Mouse (Mus musculus) kidney, adult 2 months (tissue): ENCODE data around the gene Spred2. TPM values are rescaled to one million over a fixed set of nuclear protein-coding genes. Genes with fewer than 3 reads are reported as not detected.

ENCODE experiments used
- DNase-seq: peaks from one replicate; pipeline ENCODE4 v3.0.0; 2021
- H3K27ac ChIP-seq: fragments of 200-500 bp; 2 replicates; pipeline ENCODE4 v1.5.1; 2012; ENCODE audit warnings: low read depth, low read length, control low read depth, inconsistent platforms; ENCODE audit not compliant: insufficient read depth
- H3K27me3 ChIP-seq: fragments of 200-500 bp; replicated peaks from 2 replicates; pipeline ENCODE4 v1.6.1; 2012; ENCODE audit warnings: mild to moderate bottlenecking, moderate library complexity, low read length, inconsistent platforms; ENCODE audit not compliant: control insufficient read depth, insufficient read depth
- H3K36me3 ChIP-seq: fragments of 200-500 bp; 2 replicates; pipeline ENCODE4 v1.6.1; 2012; ENCODE audit warnings: mild to moderate bottlenecking, moderate library complexity, low read length, inconsistent platforms; ENCODE audit not compliant: control insufficient read depth, insufficient read depth
- H3K4me1 ChIP-seq: fragments of 200-500 bp; 2 replicates; pipeline ENCODE4 v1.6.1; 2011; ENCODE audit warnings: low read length; ENCODE audit not compliant: control insufficient read depth, insufficient read depth
- H3K4me3 ChIP-seq: fragments of 200-500 bp; 2 replicates; pipeline ENCODE4 v1.5.1; 2011; ENCODE audit warnings: mild to moderate bottlenecking, low read depth, low read length, control low read depth; ENCODE audit not compliant: insufficient read depth
- CTCF ChIP-seq: fragments of 200-500 bp; conservative IDR thresholded peaks from 2 replicates; pipeline ENCODE4 v1.5.1; 2011; ENCODE audit warnings: low read depth, mild to moderate bottlenecking, control low read depth, low read length, moderate library complexity, mixed read lengths; ENCODE audit not compliant: insufficient read depth, insufficient read length
- POLR2A ChIP-seq: fragments of 200-500 bp; IDR thresholded peaks from one replicate; pipeline ENCODE4 v1.6.1; 2011; ENCODE audit warnings: low read depth, low read length, control low read depth
- WGBS: fragments of 180-500 bp; shearing (Covaris S2); methylation state at CpG from one replicate; pipeline ENCODE4 v1.1.7; 2018; 5-methylcytosine and 5-hydroxymethylcytosine counted together
- polyA plus RNA-seq: library from polyadenylated mRNA; depleted of rRNA; stranded (reverse); fragments of >200 nt; gene quantifications from 2 replicates; pipeline ENCODE4 v1.2.3, GENCODE M21; 2012

The Spred2 gene
- polyA plus RNA-seq, 1 experiment: 21.2 TPM

DNA sequence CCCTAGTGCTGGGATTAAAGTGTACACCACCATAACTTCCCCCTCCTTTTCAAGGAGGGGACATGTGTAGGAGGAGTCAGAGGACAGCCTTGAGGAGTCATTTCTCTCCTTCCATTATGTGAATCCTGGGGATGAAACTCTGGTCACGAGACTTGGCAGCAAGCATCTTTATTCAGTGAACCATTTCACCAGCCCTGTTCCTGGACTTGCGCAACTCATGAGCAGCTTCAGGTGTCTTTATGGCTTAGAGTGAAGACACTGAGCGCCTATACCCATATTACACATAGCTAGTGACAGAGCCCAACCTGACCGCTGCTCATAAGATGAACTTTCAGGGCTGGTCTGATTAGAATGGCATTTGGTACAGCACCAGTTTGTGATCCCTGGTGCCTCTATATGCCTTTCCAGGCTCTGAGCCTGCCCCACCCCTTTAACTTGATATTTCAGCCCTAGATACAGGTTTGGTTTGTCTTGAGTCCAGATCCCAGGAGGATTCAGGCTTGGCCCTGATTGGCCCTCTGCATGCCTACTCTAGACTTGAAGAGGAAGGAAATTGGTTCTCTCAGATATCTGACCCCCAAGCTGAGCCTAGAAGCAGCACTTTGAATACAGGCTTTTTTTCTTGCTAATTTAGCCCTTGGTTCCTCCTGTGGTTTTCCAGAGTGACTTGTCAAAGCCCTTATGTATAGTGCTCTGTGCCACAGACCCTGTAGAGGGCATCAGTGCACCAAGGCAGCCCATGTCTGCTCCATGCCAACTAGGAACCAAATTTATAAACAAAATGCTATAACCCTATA is 48.0 kb downstream of the Spred2 start:
- 57% methylated on average over 4 of the region's 4 CpGs for WGBS
- DNase-seq: peak; percentile 83
- H3K27me3 ChIP-seq: no peaks in the 10 kb centered on the region
- no peak for TF ChIP-seq POLR2A
- peak; percentile 60 for TF ChIP-seq CTCF
- H3K27ac ChIP-seq: peak overlapping the region; percentile 4; the same call in 1 of the 2 replicates
- no peaks in the 10 kb centered on the region for H3K36me3 ChIP-seq
- no peak overlapping the region for H3K4me3 ChIP-seq
- peaks cover 36% of the 10 kb centered on the region for H3K4me1 ChIP-seq

DNA sequence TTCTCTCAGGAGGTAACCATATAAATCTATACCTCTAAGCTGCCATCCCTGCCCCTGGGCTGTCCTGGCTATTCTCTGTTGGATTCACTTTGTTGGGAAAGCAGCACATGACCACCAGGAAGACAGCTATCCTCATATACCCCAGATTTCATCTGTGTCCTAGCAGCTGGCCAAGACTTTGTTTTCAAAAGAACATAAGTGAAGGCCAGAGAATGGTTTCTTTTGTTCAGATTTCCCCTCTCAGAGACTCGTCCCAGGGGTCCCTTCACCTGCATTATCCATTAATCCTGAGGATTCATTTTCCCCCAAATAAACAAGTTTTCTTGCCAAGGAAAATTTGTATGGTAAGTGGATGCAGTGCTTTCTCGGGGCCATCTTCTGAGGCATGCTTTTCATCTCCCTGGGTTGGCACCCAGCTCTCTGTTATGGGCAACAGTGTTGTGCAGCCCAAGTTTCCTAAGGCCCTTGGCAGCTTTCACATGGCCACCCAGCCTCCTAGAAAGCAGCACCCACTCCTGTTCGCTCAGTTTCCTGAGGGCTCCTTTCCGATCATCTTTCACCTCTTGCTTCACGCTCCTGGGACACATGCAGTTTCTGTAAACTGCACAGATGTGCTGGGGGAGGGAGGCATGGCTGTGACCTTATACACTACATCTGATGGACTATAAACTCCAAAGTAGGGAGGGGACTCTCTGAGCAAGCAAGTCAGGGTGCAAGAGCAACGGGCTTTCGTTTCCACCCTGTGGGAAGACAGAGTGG is 49.0 kb downstream of the Spred2 start:
- Histone ChIP-seq H3K27ac (no peak overlapping the region), H3K27me3 (no peaks in the 10 kb centered on the region), H3K4me1 (peaks cover 35% of the 10 kb centered on the region), H3K4me3 (no peak overlapping the region), H3K36me3 (no peaks in the 10 kb centered on the region)
- 59% methylated on average over 7 of the region's 7 CpGs for WGBS
- no peak for DNase-seq
- TF ChIP-seq CTCF (no peak), POLR2A (no peak)

DNA sequence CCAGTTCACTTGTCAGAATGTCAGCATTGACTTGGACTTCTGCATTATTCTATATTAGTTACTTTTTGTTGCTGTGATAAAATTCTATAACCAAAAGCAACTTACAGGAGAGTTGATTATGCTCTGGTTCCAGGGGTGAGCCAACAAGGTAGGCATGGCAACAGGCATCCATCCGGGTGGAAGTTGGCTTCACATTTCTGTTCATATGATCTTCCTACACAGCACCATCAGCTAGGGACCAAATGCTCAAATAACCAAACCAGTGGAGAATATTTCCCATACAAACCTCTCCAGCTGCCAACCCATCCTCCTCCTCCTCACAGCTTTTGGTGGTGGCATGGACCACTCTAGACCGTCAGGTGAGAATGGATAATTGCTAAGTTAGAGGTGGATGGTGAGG is 51.9 kb downstream of the Spred2 start:
- TF ChIP-seq CTCF (no peak), POLR2A (no peak)
- 91% methylated on average over 2 of the region's 2 CpGs for WGBS
- DNase-seq: no peak
- Histone ChIP-seq H3K4me1 (peaks cover 25% of the 10 kb centered on the region; the same call in 1 of the 2 replicates), H3K27me3 (no peaks in the 10 kb centered on the region), H3K36me3 (no peaks in the 10 kb centered on the region), H3K4me3 (no peak overlapping the region), H3K27ac (no peak overlapping the region)

DNA sequence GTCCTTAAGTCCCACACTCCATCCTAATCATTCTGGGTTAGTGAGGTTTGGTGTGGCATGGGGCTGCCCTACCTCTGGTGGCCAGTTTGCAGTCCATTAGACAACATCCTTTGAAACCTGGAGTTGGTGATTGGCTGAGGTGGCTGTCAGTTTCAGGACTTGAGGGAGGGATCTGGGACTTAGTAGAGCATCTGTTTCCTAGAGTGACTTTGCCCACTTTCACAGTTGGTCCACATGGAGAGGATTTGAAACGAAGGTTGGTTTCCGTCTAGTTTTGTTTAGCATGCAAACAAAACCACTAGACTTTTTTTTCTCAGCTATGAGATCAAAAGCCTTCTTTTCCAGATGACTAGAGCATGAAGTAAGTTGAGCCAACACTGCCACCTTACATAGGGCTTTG is 53.5 kb downstream of the Spred2 start:
- Histone ChIP-seq H3K4me1 (peaks cover 19% of the 10 kb centered on the region; the same call in 1 of the 2 replicates), H3K27me3 (no peaks in the 10 kb centered on the region), H3K4me3 (no peak overlapping the region), H3K36me3 (no peaks in the 10 kb centered on the region), H3K27ac (no peak overlapping the region)
- no peak for DNase-seq
- no peak for TF ChIP-seq CTCF
- no peak for TF ChIP-seq POLR2A
- WGBS: 56% methylated on average over 2 of the region's 2 CpGs

DNA sequence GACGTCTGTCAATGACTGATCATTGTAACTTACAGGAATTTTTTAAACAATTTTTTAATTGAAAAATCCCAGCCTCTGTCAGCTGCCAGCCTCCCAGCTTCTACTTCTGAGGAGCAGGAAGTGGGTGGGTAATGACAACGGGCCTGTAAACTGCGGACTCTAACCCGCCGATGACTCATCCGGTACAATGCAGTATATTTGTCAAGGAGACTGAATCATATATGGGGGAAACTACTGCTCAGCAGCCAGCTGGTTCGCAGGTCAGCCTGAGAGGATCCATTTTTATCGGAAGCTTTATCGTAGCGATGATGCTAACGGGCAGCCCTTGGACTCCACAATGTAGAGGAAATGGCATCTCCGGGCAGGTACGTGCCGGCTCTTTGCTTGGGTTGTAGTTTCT is 55.2 kb downstream of the Spred2 start:
- Histone ChIP-seq H3K4me1 (peaks cover 24% of the 10 kb centered on the region), H3K27me3 (no peaks in the 10 kb centered on the region), H3K4me3 (no peak overlapping the region), H3K36me3 (no peaks in the 10 kb centered on the region), H3K27ac (no peak overlapping the region)
- WGBS: 31% methylated on average over 14 of the region's 14 CpGs
- TF ChIP-seq CTCF: no peak
- no peak for TF ChIP-seq POLR2A
- DNase-seq: peak; percentile 46

DNA sequence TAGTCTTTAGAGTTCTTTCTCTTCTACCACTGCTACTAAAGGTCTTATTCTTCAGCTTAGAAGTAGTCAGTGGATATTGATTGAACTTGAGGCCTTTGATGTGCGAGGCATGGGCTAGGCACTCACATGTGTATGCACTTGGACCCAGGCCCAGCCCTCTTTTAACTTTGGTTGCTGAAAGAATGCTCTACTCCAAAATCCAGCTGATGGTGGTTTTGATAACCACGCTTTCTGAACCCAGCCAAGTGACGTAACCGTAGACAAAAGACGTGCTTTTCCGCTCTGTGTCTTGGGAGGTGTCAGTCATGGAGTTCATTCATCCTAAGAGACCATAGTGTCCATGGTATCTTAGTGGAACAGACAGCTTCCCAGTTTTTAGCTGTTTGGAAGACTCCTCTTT is 57.9 kb downstream of the Spred2 start:
- Histone ChIP-seq H3K36me3 (no peaks in the 10 kb centered on the region), H3K27ac (no peak overlapping the region), H3K4me3 (no peak overlapping the region), H3K4me1 (peaks cover 39% of the 10 kb centered on the region), H3K27me3 (no peaks in the 10 kb centered on the region)
- 79% methylated on average over 6 of the region's 6 CpGs for WGBS
- TF ChIP-seq CTCF: no peak
- TF ChIP-seq POLR2A: no peak
- no peak for DNase-seq

DNA sequence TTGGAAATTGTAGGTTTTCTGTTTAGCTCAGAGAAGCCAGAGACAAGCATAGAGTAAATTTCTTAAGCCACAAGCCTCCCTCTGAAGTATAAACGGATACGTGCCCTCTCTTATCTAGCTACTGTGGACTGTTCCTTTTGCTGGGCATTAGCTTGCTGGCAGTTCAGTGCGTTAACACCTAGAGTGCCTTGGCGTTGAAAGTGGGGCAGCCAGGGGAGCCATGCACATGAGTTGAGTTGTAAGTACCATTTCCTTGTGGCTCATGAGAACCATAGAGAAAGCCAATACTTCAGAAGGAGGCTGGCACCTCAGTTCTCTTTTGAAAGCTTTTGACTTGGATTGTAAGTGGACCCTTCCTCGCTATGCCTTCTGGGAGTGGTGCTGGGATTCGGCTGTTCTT is 58.6 kb downstream of the Spred2 start:
- no peak for DNase-seq
- H3K4me3 ChIP-seq: no peak overlapping the region
- no peaks in the 10 kb centered on the region for H3K27me3 ChIP-seq
- peaks cover 45% of the 10 kb centered on the region for H3K4me1 ChIP-seq
- H3K36me3 ChIP-seq: no peaks in the 10 kb centered on the region
- no peak overlapping the region for H3K27ac ChIP-seq
- TF ChIP-seq POLR2A (no peak), CTCF (no peak)
- WGBS: 83% methylated on average over 6 of the region's 6 CpGs
